Mouse (Mus musculus): ENCODE measurements around the gene Kcnb1.

DNA sequence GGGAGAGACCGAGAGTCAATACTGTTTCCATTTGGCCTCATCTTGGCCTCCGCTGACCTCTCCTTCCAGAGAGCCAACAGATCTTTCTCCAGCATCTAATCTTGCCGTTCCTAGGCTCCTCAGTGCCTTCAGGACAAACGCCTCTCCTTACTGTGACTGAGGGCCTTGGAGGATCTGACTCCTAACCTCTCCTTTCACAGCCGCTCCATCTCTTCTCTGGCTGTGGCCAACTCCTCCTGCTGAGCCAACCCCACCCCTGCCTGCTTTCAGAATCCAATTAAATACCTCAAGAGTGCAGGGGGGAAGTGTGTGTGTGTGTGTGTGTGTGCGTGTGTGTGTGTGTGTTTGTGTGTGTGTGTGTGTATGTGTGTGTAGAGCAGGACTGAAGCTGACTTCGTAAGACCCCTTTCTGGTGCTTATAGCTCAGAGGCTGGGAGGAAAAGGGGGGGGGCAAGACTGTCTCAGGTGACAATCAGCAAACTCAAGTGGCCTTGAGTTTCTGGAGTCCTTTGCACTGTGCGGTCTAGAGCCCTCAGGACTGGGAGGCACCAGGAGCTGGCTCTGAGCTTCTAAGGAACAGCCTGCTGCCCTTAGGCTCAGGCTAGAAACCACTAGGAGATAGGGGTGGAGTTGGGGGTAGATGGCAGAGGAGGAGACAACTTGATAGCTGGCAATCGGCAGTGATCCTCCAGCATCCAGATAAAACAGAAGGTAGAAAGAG, 59.7 kb downstream of the Kcnb1 start:
- TF ChIP-seq POLR2A (IDR thresholded peaks at IDR 0.05; ENCODE audit: low read depth, low read length), result no peak
- no peak for TF ChIP-seq CTCF (IDR thresholded peaks at IDR 0.05; ENCODE audit: extremely low read depth, insufficient read depth, insufficient read length, insufficient replicate concordance)

All from spleen, adult 2 months (tissue).